Mouse (Mus musculus) cerebellum, adult 8-10 months (tissue): Measurements from ENCODE around the gene Iqsec1.
"Not testable (repeated sequence)": the region's sequence is repeated elsewhere in the genome, so short reads cannot be mapped to it uniquely, and the experiment has no call there.

Source experiments
- DNase-seq: peaks from one replicate; pipeline ENCODE4 v3.0.0; 2022

Iqsec1 gene

GRCm38 (mm10) chr6:90700068-90700467 is 288.4 kb downstream of the Iqsec1 start:
- DNase-seq = no peak

- no peak for DNase-seq
Observed at GRCm38 (mm10) chr6:90698843-90699242, 289.6 kb downstream of the Iqsec1 start.

- DNase-seq = no peak
Observed at GRCm38 (mm10) chr6:90695754-90696153, 292.7 kb downstream of the Iqsec1 start.

- peak; percentile 67 for DNase-seq
Observed at GRCm38 (mm10) chr6:90692404-90692803, 296.1 kb downstream of the Iqsec1 start.

- DNase-seq = no peak
Observed at GRCm38 (mm10) chr6:90691935-90692334, 296.6 kb downstream of the Iqsec1 start.

- DNase-seq = no peak
Observed at GRCm38 (mm10) chr6:90689500-90689899, 299.0 kb downstream of the Iqsec1 start.

GRCm38 (mm10) chr6:90688742-90689141 is 299.7 kb downstream of the Iqsec1 start:
- no peak for DNase-seq

- DNase-seq = no peak
Observed at GRCm38 (mm10) chr6:90688003-90688402, 300.5 kb downstream of the Iqsec1 start.

GRCm38 (mm10) chr6:90686812-90687211 is 301.7 kb downstream of the Iqsec1 start:
- no peak for DNase-seq

- DNase-seq = no peak
Observed at GRCm38 (mm10) chr6:90683831-90684532, 304.5 kb downstream of the Iqsec1 start.

- no peak for DNase-seq
Observed at GRCm38 (mm10) chr6:90680401-90680800, 308.1 kb downstream of the Iqsec1 start.

GRCm38 (mm10) chr6:90678759-90679158 is 309.7 kb downstream of the Iqsec1 start:
- no peak for DNase-seq

- no peak for DNase-seq
Observed at GRCm38 (mm10) chr6:90668693-90669092, 319.8 kb downstream of the Iqsec1 start.

- DNase-seq = no peak
Observed at GRCm38 (mm10) chr6:90663736-90664135, 324.7 kb downstream of the Iqsec1 start.

GRCm38 (mm10) chr6:90662148-90662547 is 326.3 kb downstream of the Iqsec1 start:
- DNase-seq = no peak

GRCm38 (mm10) chr6:90661029-90661399 is 327.5 kb downstream of the Iqsec1 start:
- DNase-seq = no peak

GRCm38 (mm10) chr6:90660398-90661028 is 328.0 kb downstream of the Iqsec1 start:
- no peak for DNase-seq

- no peak for DNase-seq
Observed at GRCm38 (mm10) chr6:90659913-90660312, 328.6 kb downstream of the Iqsec1 start.

- not testable (repeated sequence) for DNase-seq
Observed at GRCm38 (mm10) chr6:90656344-90656850, 332.1 kb downstream of the Iqsec1 start.

GRCm38 (mm10) chr6:90653736-90654135 is 334.7 kb downstream of the Iqsec1 start:
- DNase-seq = peak; percentile 52

- DNase-seq = no peak
Observed at GRCm38 (mm10) chr6:90650634-90651033, 337.9 kb downstream of the Iqsec1 start.

- no peak for DNase-seq
Observed at GRCm38 (mm10) chr6:90649279-90649678, 339.2 kb downstream of the Iqsec1 start.

- DNase-seq = no peak
Observed at GRCm38 (mm10) chr6:90648391-90648790, 340.1 kb downstream of the Iqsec1 start.

- DNase-seq = no peak
Observed at GRCm38 (mm10) chr6:90644965-90645364, 343.5 kb downstream of the Iqsec1 start.
